Mouse (Mus musculus) heart, adult 9 months (tissue): ENCODE data around the gene Dcaf12.

ENCODE experiments used
- DNase-seq, 2 experiments: peaks; one replicate each; pipeline ENCODE4 v3.0.0; 2022; ENCODE audit warnings: low spot score in 2 of 2

Dcaf12 gene

DNA sequence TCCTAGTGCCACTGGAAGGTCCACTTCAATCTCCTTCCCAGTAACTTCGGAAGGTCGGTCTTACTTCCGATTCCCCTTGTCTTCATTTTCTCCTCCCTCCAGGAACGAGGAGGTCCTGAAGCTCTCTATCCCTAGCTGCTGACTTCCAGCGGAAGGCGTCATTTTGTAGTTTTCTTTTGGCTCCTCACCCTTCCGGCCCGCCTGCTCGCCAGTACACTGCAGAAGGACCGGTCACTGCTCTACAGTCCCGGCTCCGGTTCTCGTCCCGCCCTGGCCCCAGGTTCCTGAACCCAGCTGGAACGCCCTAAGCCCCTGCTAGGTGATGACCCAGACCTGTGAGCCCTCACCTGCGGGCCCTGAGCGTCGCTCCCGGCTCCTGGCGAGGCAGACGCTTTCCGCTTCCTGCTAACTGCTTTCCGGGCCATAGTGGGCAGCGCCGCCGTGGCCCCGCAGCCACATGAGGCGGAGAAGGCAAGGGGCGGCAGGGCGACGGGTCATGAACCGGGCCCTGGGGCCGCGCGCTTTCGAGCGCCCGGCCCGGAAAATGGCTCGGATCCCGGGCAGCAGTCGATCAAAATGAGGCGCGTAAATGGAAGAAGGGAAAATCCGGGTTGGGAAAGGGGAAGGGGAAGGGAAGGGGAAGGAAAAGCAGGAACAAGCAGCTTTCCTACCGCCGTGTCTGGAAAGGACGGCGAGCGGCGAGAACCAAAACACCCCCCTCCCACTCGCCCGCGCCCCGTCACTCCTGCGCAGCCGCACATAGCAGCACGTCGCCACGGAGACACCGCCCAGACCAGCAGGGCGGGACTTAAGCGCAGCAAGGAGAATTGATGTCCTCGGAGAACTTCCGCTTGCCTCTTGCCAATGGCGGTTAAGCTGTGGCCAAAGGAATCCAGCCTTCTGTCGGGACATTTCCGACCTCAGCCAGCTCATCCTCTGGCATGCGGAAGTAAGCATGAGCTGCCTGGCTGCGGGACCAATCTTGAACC, at the start of gene Dcaf12:
Gene Dcaf12 (minus strand): TSS at position 749 of the 989 bp plus-strand sequence.
- peak; percentile 95 to 96 for DNase-seq

DNA sequence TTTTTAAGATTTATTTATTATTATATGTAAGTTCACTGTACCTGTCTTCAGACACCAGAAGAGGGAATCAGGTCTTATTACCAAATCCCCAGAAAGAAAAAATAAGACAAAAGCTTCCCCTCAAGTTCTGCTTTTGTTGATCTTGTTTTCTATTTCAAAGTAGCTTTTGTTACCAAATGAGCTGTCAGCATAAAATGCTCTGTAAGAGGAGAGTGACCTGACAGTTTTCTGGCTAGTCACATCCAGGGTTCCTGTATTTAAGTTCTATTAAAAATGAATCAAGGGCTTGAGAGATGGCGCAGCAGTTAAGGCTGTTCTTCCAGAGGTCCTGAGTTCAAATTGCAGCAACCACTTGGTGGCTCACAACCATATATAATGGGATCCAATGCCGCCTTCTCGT, 46.4 kb upstream of the Dcaf12 start:
- no peak for DNase-seq

GRCm38 (mm10) chr4:41359358-41359757, 44.7 kb upstream of the Dcaf12 start:
- DNase-seq: no peak

- no peak for DNase-seq
These were observed 44.0 kb upstream of the Dcaf12 start for GRCm38 (mm10) chr4:41358669-41359068.

DNA sequence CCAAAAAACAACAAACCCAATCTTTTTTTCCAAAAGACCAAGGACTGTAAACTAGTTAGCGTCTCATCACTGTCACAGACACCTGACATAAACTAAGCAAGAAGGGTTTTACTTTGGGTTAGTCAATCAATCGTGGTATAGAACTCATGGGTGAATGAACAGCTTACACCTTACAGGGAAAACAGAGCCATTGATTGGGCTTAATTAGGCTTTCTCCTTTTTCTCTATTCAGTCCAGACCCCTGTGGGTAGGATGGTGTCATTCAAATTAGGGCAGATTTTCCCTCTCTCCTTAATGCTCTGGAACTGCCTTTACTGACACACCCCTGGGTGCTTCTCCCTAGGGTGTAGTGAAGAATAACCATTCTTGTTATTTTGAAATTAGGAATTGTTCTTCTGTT, 42.5 kb upstream of the Dcaf12 start:
- DNase-seq: no peak

GRCm38 (mm10) chr4:41353265-41353664, 38.6 kb upstream of the Dcaf12 start:
- no peak for DNase-seq

GRCm38 (mm10) chr4:41352758-41353157, 38.1 kb upstream of the Dcaf12 start:
- no peak for DNase-seq

DNA sequence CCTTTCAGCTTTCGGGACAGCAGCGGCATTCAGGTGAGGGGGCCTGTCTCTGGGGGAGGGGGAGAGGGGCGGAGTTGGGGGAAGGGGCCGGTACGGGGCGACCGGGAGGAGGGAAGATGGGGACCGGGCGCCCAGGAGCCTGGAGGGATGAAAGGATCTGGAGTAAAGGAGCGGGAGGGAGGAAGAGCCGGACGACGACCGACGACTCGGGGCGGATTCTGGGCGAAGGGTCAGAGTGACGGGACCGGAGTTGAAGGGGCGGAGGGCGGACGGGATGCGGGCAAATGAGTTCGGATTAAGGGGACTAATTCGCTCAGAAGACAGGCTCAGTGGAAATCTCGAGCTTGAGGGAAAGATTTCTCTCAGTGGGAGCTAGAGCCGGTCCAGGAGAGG, 34.5 kb upstream of the Dcaf12 start:
- DNase-seq: no peak

- peak; percentile 93 to 96 for DNase-seq
These were observed 34.0 kb upstream of the Dcaf12 start, which contains the start of gene Ubap1 for GRCm38 (mm10) chr4:41348584-41349198. Ubap1 (plus strand) TSS chr4:41348996.

DNA sequence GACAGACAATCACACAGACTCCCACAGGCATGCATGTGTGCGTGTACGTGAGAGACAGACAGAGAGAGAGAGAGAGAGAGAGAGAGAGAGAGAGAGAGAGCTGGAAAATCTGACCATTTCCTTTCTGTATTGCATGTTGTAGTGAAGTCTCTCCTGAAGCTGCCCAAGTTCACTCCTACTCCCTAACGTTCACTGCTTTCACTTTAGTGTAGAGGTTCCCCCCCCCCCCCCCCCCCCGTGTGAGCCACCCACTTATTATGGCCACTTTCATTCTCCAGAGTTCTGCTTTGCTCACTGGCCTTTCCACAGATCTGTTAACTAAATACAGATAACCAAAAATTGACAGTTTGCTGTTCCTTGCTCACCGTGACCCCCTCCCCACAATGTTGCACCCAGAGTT, 33.1 kb upstream of the Dcaf12 start:
- peak; percentile 5 to 15 for DNase-seq

DNA sequence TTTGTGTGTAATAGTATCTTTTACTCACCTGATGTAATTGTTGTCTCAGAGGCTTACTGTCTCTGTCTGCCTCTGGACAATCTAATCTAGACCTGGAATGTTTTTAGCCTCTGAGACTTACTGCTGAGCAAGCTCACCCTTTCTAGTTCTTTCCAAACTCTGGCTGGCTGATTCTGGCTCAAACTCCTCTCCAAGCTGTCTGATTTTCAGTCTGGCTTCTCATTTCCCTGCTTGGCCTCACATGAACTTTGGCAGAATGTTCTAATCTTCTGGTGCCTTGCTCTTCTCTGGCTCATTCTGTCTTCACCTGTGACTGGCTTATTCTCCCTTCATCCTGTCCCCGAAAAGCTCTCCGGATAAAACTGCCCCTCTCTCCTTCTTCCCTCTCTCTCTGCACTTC, 31.3 kb upstream of the Dcaf12 start:
- DNase-seq: peak in 1 of 2 experiments; percentile 7

DNA sequence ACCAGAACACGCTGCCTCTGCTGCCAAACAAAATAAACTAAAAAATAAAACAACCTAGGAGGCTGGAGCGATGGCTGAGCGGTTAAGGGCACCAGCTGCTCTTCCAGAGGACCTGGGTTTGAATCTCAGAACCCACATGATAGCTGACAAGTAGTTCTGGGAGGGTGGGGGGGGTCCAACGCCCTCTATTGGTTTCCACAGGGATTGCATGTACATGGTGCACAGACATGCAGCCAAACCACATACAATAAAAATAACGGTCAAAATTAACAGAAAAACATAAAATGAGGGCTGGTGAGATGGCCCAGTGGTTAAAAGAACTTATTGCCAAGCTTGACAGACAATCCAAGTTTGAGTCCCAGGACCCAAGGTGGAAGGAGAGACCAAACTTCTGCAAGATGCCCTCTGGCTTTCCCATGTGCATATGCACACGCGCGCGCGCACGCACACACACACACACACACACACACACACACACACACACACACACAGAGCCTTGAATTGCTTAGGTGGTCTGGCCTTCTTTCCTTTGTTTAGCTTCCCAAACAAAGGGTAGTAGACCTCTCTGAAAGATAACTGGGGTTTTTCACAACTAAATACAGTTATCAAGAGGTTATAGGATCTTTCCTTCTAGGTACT, 26.3 kb upstream of the Dcaf12 start:
- no peak for DNase-seq

DNA sequence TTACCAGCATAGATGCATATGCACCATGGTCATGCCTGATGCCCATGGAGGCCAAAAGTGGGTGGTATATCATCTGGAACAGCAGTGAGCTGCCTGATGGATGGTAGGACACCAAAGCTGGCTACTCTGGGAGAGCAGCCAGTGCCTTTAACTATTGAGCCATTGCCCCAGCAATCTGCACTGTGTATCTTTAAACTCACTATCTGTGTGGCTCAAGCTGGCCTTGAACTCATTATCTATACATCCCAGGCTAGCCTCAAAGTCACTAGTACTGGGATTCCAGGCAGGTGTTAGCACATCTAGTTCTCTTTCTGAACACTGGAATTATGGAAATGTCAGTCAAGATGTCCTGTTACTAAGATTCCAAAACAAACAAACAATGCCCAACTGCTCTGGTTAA, 21.9 kb upstream of the Dcaf12 start:
- DNase-seq: no peak

- no peak for DNase-seq
These were observed 17.2 kb upstream of the Dcaf12 start for GRCm38 (mm10) chr4:41331698-41332421.

GRCm38 (mm10) chr4:41331085-41331484, 16.4 kb upstream of the Dcaf12 start:
- no peak for DNase-seq

DNA sequence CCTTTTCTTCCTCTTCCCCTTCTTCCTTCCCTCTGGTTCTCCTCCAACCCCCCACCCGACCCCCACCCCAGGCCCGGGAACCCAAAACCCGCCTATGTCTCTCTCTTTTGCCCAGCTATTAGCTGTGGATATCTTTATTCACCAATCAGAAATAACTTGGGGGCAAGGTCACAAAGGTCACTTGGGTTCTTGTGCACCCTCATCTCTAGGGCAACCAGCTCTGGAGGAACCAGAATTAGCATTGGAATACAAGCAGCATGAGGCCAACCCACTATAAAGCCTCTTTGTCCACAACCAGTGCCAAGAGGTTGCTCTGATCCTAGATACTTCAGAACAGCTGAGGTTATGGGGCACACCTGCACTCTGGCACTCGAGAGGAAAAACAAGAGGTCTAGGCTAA, 14.8 kb upstream of the Dcaf12 start:
- DNase-seq: no peak

GRCm38 (mm10) chr4:41326876-41327275, 12.2 kb upstream of the Dcaf12 start:
- no peak for DNase-seq

GRCm38 (mm10) chr4:41320971-41321370, 6.3 kb upstream of the Dcaf12 start:
- DNase-seq: no peak

DNA sequence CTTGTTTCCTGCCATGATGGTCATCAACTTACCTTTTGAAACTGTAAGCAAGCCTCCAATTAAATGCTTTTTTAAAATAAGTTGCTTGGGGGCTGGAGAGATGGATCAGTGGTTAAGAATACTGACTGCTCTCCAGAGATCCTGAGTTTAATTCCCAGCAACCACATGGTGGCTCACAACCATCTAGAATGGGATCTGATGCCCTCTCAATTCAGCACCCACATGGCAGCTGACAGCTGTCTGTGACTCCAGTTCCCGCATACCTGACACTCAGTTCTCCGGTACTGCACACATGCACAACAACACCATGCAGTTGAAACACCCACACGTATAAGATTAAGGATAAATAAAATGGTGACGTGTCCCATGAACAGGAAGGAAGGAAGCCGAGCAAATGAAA, 3.6 kb upstream of the Dcaf12 start:
- no peak for DNase-seq

DNA sequence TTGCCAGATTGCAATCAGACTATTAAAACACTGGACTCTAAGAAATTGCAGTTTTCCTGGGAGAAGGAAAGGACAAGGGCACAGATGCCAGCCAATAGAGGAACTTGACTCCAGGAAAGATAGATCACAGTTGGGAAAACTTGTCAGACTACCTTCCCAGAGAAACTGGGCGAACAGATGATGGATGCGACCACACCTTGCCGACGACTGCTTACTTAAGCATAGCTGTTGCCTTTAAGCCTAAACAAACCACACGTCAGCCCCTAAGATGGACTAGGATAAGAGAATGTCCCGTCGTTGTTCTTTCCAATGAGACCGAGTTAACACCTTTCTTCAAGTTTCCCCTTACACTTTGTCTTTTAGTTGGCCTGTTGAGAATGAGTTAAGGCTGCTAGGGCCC, 484 bp upstream of the Dcaf12 start:
- no peak for DNase-seq

GRCm38 (mm10) chr4:41313722-41314121, 967 bp downstream of the Dcaf12 start:
- DNase-seq: no peak
